Mouse (Mus musculus) hematopoietic stem cell, adult 5-6 weeks (primary cell): ENCODE measurements around the gene Gm853. TPM values are rescaled to one million over a fixed set of nuclear protein-coding genes. Genes with fewer than 3 reads are reported as not detected.

ENCODE experiments used
- ATAC-seq, 2 experiments: fragments of 125-278 bp in 1 of 2; replicated peaks in 1 of 2; 2 replicates each; pipeline ENCODE4 v1.8.0; 2016 to 2017; ENCODE audit warnings: inconsistent platforms in 2 of 2, mild to moderate bottlenecking in 2 of 2, moderate number of reproducible peaks in 2 of 2, low read depth in 1 of 2, moderate TSS enrichment in 1 of 2; ENCODE audit not compliant: low FRiP score in 2 of 2, poor library complexity in 2 of 2, severe bottlenecking in 2 of 2, insufficient read depth in 1 of 2, low TSS enrichment in 1 of 2
- total RNA-seq: library from RNA; stranded (forward); fragments of 172-1452, 232-1000 nt; gene quantifications from 2 replicates; pipeline ENCODE4 v1.2.3, GENCODE M21; 2017

Gene Gm853
- total RNA-seq, 1 experiment from 2014 or later, result not detected

DNA sequence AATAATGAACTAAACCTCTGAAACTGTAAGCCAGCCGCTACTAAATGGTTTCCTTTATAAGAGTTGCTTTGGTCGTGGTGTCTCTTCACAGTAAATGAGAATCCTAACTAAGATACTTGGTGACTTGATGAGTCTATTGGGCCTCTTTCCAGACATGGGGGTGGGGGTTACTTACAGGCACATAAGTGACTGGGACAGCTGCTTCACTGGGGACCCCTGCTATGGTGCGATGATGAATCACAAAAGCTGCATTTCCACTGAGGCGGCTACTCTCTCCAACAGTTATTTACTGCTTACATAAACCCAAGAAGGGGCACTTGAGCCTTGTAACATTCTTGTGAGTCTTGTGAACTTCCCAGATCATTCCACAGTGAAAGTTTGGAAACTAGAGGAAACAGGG, 15.4 kb upstream of the Gm853 start:
- no peak for ATAC-seq

DNA sequence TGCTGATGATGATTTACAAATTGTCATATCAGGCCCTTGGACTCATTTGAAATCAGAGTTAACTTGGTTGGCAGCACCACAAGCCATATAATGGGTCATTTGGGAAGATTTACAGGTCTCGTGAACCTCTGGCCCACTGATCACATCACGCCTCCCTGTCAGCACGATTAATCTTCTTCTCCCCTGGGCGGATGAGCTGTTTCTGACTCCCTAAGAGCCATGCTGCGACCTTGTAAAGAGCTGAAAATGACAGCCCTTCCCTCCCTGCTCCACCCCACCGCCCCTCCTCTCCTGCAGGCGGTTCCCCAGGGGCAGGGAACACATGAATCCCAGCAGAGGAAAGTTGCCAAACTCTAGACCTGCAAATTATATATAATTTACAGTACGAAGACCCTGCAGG, 14.2 kb upstream of the Gm853 start:
- ATAC-seq, result no peak

DNA sequence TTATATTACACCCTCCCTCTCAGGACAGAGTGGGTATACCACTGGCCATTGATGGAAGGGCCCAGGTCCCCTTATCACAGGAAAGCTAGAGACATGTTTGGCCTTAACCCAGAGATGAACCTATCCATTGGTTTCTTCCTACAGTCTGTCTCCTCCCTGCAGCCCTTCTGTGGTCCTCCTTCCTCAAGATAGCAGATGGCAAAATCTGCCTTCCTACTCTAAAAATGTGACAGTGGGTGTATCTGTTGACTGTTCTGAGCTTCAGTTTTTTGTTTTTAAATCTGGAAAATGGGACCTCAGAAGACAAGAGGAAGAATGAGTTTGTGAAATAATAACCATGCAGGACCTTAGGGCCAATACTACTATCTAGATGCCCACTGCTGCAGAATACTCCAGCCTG, 1.9 kb upstream of the Gm853 start:
- ATAC-seq, result no peak

DNA sequence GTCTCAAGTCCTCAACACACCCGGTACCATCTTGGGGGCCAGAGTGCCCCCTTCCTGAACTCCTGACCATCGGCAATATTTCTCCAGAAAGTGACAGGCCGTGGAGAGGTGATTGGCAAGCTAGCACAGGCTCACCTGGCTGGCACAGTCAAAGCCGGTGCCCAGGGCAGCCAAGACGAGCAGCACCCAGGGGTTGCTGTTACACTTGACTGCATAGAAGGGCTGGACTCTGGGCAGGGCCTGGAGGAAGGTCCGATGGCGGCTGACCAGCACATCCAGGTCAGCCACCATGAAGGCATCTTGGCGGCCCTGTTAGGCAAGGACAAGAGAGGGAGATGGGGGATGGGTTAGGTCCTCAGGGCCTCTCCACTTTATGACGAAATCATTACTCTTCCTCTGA, 2.0 kb downstream of the Gm853 start:
- no peak for ATAC-seq

DNA sequence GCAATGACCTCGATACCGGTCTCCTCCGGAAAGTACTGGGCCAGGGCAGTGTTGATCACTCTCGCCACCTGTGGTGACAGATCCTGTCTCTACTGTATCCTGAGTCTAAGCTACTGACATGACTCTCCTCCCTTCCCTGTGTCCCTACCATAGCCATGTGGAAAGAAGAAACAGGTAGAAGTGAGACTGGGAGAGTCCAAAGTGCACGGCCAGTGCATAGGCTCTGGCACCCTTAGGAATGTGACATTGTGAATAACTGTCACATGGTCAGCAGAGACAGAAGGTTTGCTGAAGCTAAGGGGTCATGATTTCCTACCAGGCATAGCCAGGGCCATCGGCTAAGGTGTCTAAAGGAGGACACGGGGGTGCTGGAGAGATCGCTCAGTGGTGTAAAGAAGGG, 6.8 kb downstream of the Gm853 start:
- ATAC-seq, result no peak

DNA sequence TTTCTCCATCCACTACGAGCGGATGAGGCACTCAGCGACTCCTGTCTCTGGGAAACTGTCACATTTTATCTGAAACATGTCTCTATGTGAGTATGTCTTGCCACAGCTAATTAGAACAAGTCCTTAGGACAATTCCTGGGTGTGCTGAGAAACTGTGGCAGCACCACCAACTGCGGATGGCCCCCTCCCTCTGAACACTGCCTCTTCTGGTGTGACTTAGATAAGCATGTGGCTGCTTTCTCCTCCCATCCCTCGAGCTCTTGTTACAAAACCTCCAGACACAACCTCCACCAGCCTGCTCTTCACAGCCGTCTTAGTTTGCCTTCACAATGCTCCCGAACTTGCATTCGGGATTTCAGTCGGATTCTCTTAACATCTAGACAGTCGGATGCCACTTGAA, 8.3 kb downstream of the Gm853 start:
- no peak for ATAC-seq

DNA sequence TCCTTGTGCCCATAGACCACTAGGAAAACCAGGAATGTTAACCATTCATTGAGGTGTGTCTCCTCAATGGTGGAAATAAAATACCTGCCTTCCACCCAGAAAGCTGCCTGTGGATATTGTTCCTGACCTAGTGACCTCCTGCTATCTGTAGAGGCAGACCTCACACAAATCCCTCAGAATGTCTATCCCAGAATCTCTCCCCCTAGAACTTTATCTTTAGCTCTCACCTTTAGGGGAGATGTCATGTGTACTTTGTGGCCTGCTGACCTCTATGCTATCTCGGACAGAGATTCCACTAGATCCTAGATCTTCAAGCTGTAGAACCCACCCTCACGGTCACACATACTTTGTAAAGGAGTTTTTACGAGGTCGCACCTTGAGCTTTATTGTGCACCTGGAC, 9.0 kb downstream of the Gm853 start:
- no peak for ATAC-seq

DNA sequence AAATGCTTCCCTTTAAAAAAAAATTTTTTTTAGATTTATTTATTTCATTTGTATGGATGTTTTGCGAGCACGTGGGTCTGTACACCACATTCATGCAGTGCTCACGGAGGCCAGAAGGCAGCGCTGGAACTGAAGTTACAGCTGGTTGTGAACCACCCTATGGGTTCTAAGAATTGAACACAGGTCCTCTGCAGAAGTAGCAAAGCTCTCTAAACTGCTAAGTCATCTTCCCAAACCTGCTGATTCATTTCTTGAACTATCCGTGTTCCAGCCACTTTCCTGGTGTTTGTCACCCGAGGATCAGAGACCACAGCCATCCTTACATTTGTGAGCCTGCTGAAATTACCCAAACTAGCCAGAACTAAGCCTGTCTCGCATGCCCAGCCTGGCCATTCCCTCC, 9.8 kb downstream of the Gm853 start:
- ATAC-seq, result no peak

DNA sequence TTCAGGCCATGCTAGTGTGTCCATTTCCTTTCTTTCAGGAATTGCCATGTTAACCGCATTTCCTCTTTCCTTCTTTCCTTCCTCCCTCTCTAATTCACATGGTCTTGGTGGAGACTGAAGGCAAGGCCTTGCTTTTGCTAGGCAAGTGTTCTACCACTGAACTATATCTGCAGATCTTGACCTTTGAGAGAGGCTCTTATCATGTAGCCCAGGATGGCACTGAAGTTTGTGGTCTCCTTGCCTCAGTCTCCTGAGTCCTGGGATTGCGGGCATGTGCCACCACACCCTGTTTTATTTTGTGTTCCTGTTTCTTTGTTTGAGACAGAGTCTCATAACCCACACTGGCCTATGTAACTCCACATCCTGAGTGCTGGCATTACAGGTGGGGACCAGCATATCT, 10.3 kb downstream of the Gm853 start:
- no peak for ATAC-seq

DNA sequence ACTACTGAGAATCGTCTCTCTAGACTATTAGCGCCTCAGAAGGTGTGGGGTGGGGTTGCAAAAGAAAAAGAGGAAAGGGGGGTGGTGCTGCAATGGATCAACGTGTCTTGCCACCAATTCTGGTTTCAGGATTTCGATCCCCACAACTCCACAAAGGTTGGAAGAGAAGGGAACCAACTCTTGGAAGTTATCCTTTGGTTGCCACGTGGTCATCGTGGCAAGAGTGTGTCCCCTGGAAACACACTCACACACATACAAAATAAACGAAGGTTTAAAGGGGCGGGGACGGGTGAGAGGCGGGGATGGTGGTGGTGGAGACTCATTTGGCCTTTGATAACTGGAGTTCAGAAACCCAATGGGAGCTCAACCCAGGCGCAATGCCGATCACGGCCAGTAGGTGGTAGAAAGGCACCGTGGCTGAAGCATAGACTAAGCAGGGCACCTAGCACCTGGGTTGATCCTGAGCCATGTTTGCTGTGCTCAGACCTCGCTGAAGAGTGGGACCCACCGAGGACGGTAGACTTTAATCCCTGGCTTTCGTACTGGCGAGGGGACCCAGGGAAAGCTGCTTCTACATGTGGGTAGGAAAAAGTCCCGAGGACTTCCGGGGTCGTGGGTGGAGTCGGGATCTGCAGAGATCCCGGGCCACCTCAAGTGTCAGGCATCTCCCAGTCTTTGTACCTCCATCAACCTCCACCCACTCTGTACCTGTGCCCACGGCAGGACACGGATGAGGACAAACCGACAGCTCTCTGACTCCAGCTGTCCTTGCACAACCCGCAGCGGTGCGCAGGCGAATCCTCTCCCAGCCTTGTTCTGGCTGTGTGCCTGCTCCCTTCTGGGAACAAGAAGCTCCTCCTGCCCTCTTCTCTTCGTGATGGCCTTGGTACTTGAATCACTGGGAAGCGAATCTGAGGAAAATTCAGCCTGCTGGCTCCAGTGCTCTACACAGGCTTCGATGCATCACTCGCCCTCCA, 23.2 kb downstream of the Gm853 start:
- peak; percentile 75 to 86 for ATAC-seq

DNA sequence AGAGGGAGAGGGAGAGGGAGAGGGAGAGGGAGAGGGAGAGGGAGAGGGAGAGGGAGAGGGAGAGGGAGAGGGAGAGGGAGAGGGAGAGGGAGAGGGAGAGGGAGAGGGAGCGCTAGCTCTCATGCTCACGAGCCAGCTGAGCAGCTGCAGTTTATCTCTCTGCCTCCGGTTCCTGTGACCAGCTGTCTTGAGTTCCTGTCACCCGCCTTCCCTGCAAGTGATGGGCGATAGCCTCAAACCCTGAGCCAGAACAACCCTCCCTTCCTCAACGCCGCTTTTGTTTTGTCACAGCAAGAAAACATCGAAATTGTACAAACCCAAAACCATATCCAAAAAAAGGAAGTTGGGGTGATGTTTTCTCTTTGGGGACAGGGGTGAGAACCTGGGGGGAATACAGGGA, 25.7 kb downstream of the Gm853 start:
- no peak for ATAC-seq

DNA sequence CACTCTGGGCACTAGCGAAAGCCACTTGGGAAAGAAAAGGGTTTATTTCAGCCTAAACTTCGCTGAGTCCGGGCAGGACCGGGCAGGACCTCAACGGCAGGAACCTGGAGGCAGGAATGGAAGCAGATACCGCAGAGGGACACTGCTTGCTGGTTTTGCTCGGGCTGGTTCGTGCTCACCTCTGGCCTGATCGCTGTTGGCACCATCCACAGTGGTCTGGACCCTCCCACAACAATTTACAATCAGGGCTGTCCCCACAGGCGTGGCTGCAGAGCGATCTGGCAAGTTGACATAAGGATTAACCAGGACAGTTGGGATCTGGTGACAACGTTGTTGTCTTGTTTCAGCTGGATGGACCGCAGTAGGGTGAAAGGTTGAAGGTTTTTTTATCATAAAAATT, 26.3 kb downstream of the Gm853 start:
- ATAC-seq, result no peak

DNA sequence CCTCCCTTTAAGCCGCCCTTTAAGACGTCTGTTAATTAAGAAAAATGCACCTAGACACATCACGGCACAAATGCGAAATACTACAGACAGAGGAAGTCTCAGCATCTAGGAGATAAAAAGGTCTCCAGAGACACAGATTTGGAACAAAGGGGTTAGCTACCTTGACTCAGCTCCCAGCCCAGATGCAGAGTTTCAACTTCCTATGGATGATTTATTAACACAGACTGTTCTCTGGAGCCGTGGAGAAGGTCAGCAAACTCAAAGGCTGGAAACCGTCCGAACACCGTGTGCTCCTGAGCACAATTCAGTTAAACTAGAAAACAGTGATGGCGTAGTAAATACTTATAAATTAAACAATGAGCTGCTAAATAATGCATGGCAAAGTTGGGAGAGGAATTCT, 29.9 kb downstream of the Gm853 start:
- no peak for ATAC-seq

DNA sequence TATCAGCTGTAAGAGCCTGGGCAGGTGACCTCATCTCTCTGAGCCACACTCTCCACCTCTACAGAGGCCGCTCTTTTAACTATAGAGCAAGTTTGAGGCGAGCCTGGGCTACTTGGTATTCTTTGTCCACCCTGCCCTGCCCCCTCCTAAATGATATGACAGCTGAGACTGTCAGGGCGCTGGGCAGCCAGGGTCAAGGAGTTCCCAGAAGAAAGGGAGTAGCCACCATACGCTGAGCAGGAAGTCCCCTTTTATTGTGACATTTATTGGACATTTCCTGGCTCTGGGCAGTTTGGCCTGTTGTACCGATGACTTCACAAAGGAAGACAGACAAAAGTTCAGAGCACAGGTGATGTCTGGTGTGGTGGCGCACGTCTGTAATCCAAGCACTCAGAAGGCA, 32.6 kb downstream of the Gm853 start:
- ATAC-seq, result no peak

DNA sequence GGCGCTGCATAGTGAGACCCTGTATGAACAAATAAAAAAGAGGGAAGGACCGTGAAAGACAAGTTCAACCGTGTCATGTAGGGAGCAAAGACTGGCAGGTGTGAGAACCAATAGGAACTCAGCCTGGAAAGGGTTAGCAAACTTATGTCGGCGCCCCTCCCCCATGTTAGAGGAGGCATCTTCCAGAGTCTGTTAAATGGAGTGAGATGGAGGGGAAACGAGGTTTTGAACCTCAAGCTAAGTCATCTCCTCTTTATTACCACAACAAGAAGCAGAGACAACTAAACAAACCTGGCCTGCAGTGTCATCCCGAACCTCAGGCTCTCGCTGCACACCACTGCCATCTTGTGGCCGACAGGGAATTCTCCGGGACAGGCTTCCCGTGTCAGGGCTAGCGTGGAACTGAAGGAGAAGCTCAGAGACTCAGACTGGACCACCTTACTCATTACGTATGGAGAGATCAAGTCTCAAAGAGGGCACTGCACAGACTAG, 33.3 kb downstream of the Gm853 start:
- peak; percentile 96 to 99 for ATAC-seq

DNA sequence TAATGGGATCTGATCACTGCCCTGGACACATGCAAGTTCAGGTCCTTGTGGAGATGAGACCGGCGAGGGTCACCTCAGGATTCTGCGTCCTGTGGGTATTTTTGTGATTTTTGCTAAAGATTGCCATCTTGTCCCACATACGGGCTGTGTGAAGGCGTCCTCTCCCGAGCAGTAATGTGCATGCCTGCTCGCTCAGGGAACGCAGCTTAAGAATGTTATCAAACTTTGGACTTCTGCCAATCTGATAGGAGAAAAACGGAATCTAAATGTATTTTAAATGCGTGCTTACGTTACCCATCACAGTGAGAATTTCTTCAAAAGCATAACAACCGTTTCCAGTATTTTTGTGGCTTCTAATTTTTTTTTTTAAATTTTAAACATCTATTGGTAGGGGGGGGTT, 35.3 kb downstream of the Gm853 start:
- no peak for ATAC-seq

DNA sequence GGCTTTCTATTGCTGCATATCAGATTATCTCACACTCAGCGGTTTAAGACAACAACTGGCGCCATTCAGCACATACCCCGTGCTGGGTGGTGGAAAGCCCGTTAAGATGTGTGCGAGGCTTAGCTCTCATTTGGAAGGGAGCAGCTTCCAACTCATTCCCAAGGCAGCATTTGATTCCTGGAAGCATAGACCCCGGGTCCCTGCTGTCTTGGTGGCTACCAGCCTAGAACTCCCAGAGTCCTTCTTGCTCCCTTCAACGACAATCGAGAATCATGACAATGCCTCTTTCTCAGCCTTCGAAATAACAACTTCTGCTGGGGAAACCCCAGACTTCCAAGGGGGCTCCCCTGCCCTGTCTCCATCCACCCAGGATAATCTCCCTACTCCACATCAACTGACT, 35.8 kb downstream of the Gm853 start:
- ATAC-seq, result no peak

DNA sequence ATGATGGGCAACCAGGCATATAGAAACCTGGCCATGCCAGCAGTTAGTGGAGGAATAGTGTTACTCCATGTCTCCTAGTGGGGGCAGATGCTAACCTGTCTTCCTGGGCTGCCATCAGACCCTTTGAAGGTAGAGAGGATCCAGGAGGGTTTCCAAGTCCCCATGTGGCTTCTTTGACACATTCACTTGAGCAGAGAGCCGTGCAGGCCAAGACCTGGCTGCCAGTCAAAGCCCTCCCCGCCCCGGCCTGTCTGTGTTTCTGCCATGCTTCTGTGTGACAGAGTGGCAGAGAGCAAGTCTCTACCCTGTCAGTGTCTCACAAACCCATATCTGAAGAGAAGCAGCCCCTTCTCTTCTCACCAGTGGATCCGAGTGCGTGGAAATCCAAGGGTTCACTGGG, 38.3 kb downstream of the Gm853 start:
- ATAC-seq, result no peak

DNA sequence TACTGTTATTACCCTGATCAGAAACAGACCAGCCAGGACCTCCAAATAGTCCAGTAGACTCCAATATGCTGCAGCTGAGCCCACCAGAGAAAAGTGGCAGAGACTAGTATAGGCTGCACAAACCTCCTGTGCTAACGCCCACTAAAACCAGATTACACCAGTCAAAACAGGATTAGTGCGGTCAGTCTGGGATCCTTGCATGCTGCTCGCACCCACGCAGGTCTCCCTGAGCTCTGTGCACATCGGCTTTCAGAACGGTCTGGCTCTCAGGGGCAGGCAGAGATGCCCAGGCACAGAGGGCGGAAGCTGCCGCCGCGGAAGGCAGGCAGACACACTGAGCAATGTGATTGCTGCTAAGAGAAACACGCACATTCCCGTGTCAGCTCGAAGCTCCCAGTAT, 39.2 kb downstream of the Gm853 start:
- ATAC-seq, result no peak
